Mouse (Mus musculus) skeletal muscle tissue, adult 2 months (tissue): ENCODE measurements around the gene Dlx4.

Source experiments
- DNase-seq: peaks from one replicate; pipeline ENCODE4 v3.0.0-alpha.2; 2012; ENCODE audit warnings: low read depth, low spot score

The Dlx4 gene

DNA sequence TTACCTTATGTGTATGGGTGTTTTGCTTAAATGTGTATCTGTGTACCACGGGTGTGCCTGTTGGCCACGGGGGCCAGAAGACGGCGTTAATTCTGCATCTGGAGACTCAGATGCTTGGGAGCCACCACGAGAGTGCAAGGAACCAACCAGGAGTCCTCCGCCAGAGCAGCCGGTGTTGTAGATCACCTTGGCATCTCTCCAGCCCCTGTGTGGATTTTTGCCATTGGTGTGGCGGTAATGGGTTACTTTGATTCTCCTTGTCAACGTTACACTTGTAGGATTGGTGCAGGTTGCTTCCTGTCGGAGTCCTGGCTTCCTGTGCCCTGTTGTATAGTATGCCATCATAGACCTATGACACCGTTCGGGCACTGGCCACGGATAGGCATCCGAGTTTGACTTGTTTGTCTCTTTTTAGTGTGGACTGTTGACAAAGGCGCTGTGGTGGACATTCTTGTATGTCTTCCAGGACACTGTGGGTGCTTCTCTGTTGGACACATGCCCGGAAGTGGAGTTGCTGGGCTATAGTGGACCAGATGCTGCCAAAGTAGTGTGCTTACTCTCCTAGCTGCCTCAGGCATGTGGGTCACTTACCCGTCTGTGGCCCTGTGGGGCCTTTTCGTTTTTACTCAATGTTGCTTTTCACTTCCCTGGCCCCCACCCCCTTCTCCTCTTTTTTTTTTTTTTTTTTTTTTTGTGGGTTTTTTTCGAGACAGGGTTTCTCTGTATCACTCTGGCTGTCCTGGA, 43.7 kb downstream of the Dlx4 start:
- DNase-seq = no peak

DNA sequence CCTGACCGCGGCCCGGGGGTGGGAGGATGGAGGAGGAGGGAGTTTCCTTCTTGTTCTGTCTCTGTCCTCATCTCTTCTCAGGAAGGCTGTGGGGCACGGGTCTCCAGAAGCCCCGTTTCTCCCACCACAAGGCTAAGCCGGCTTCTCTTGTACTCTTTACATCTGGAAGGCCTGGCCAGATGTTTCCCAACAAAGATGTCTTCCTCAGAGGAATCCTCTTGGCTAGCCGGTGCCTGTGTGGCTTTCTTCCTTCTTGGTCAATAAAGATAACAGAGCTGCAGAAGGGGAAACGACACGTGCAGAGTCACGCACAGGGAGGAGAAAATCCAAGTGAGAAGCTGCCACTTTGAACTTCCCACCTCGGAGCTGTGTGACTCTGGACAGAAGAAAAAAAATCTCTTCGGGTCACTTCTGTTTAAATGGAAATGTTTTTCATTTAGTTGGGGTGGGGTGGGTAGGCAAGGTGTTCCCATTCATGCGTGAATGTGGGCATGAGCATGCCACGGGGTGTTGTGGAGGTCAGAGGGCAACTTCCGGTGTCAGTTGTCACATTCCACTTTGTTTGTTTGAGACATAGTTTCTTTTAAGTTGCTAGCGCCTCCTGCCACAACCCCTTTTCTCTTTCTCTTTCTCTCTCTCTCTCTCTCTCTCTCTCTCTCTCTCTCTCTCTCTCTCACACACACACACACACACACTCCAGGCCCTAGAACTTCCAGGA, 44.8 kb downstream of the Dlx4 start:
- no peak for DNase-seq

DNA sequence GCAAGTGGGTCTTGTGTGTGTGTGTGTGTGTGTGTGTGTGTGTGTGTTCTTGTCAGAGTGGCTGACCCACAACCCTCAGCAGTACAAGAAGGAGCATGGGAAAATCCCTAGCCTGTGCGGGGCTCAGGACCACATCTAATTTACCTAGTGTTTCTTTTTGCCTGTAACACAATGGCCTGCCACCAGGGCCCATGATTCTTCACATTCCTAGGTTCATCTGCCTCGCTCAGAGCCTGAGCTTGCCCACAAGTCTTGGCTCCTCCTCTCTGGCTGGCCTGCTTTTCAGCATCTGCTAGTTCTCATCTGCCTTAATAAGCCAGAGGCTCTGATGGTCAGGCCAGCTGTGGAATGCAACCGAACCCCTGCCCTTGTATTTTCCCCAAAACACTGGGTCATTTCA, 45.7 kb downstream of the Dlx4 start:
- no peak for DNase-seq

DNA sequence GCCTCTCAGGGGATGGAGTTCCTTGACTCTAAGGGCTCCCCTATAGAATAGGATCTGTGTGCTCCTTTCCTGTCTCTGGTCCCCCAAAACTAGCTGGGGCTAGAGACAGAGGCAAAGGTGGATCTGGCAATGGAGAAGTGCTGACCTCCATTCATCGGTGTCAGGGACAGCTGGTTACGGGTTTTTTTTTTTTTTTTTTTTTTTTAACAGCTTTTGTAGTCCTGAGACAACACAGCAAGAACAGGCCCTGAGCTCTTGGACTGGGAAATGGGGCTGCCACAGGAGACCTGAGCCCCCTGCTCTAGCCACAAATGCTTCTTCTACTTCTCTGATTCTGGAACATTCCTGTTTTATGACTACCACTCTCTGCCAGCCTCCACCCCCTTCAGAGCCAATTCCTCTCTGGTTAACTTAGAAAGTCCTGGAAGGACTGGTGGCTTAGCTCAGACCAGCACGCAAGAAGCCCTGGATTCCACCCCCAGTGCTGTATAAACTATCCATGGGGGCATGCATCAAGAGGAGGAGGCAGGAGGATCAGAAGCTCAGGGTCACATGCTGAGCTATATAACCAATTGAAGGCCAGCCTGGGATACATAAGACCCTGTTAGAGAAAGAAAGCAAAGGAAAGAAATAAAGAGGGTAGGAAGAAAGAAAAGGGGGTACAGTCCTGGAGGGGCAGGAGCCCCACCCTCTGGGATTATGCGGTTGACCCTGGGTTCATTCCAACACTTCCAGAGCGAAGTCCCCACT, 47.5 kb downstream of the Dlx4 start:
- no peak for DNase-seq

DNA sequence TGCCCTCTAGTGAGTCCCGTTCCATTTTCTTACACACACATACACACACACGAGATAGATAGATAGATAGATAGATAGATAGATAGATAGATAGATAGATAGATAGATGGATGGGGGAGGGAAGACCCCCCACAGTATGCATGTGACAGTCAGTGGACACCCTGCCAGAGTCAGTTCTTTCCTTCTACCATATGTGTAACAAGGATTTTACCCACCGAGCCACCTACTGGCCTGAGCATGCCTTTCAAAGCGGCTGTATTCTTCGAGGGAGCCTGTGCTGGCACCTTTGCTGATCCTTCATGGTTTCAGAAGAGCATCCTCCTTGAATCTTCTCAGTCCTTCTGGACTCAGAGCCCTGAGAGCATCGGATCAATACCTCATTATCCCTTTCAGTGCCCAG, 48.2 kb downstream of the Dlx4 start:
- DNase-seq = no peak

DNA sequence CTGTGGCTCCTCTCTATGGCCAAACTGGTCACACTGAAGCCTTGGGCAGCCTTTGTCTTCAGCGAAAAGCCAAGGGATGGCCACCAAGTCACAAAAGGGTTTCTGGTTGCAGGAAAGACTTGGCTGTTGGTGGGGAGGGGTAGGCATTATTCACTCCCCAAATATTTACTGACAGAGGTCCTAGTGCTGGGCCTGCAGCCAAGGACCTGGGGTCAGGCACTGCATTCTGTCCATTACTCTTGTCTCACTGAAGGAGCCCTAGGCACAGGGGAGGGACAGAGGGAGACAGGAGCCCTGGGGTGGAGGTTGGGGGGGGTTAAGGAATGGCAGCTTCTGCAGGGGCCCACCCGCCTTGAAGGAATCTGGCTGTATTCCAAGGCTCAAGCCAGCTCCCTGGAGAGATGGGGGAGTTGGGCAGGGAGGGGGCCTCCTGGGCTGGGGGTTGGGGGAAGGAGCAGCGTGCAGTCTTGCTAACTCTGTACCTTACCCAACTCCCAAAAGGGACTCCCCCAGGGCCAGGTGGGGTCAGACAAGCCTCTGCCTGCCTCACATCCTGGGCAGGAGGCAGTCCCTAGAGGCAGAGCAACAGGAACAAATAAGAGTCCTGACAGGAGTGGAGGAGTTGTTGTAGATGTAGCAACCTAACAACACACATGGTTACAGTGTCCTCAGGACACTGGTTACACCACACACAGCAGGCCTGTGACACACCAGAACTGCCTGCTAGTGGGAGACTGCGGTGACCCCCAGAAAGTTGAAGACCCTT, 49.3 kb downstream of the Dlx4 start:
- DNase-seq = no peak

DNA sequence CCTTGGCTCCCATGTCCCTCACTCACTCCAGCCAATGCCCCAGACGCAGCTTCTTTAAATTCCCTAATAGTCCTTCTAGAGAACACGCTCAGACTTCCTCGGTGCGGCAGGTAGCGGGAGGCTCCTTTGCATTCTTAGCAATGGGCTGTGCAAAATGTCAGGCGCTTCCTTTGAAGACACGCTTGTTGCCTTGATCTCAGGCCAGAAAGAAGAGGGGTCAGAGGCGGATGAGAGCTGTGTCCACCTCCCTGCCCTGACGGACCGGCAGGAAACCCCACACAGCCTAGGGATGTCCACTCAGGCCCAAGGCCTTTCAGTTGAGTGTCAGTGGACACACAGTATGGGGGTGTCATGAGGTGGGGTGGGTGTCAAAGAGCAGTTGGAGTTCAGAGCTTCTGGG, 50.5 kb downstream of the Dlx4 start:
- DNase-seq = no peak

DNA sequence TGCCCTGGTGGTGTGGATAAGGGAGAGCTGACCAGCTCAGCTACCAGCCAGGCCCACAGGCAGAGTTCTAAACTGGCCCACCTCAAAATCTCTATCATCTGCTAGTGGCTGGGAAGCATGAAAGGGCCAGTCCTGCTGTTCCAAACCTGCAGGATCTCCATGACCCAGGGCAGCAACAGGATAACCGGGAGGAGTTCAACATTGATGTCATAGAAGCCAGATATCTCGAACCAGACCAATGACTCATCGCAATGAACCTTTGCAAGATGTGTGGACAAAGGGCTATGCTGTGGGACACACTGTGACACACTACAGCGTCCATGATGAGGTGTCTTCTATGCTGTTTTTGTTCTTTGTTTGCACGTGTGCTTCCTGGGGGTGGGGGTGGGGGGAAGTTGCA, 53.0 kb downstream of the Dlx4 start:
- no peak for DNase-seq
